Mouse (Mus musculus) hindbrain, embryonic 11.5 days (tissue): ENCODE measurements around the gene Hbb-y. TPM values are rescaled to one million over a fixed set of nuclear protein-coding genes. Genes with fewer than 3 reads are reported as not detected.
"Not testable (repeated sequence)": the region's sequence is repeated elsewhere in the genome, so short reads cannot be mapped to it uniquely, and the experiment has no call there.

Source experiments
- ATAC-seq: fragments of 200-750 bp; cut with Nextera tagmentation; 2 replicates; pipeline ENCODE4 v1.8.0; 2017; ENCODE audit warnings: mild to moderate bottlenecking, moderate TSS enrichment, moderate library complexity; ENCODE audit not compliant: low FRiP score
- DNase-seq: peaks from one replicate; pipeline ENCODE4 v3.0.0-alpha.2; 2015; ENCODE audit warnings: low spot score
- H3K27ac ChIP-seq: fragments of 300-500 bp; sonication (generic); 2 replicates; pipeline ENCODE4 v1.5.1; 2014; ENCODE audit warnings: mild to moderate bottlenecking, low read depth, low read length
- H3K27me3 ChIP-seq: fragments of 300-500 bp; sonication (generic); 2 replicates; pipeline ENCODE4 v1.6.1; 2014; ENCODE audit warnings: mild to moderate bottlenecking, low read length, moderate library complexity, mixed read lengths; ENCODE audit not compliant: control insufficient read depth, insufficient read depth
- H3K36me3 ChIP-seq: fragments of 300-500 bp; sonication (generic); 2 replicates; pipeline ENCODE4 v1.6.1; 2014; ENCODE audit warnings: mild to moderate bottlenecking, low read length, moderate library complexity, mixed read lengths; ENCODE audit not compliant: control insufficient read depth, insufficient read depth
- H3K4me1 ChIP-seq: fragments of 300-500 bp; sonication (generic); replicated peaks from 2 replicates; pipeline ENCODE4 v1.6.1; 2014; ENCODE audit warnings: low read length, mixed read lengths; ENCODE audit not compliant: control insufficient read depth, insufficient read depth
- H3K4me2 ChIP-seq: fragments of 300-500 bp; sonication (generic); replicated peaks from 2 replicates; pipeline ENCODE4 v1.6.1; 2014; ENCODE audit warnings: mild to moderate bottlenecking, low read depth, low read length
- H3K4me3 ChIP-seq: fragments of 300-500 bp; sonication (generic); 2 replicates; pipeline ENCODE4 v1.5.1; 2014; ENCODE audit warnings: low read depth, low read length
- H3K9ac ChIP-seq: fragments of 300-500 bp; sonication (generic); 2 replicates; pipeline ENCODE4 v1.6.1; 2014; ENCODE audit warnings: low read depth, low read length
- H3K9me3 ChIP-seq: fragments of 300-500 bp; sonication (generic); 2 replicates; pipeline ENCODE4 v1.6.1; 2016; ENCODE audit warnings: low read length; ENCODE audit not compliant: control insufficient read depth
- WGBS: fragments of 180-500 bp; shearing (Covaris S2); extraction: QIAGEN DNeasy Blood & Tissue Kit; methylation state at CpG from one replicate; pipeline ENCODE4 v1.1.7; 2014; 5-methylcytosine and 5-hydroxymethylcytosine counted together
- polyA plus RNA-seq: library from polyadenylated mRNA; unstranded; fragments of >200 nt; fragmentation: Nextera tagmentation; extraction: Ambion mirVana; gene quantifications from 2 replicates; pipeline ENCODE4 v1.2.1, GENCODE M21; 2014

Gene Hbb-y
- polyA plus RNA-seq, 1 experiment from 2014 or later, result 10,834 TPM

- H3K4me3 ChIP-seq, result no peak overlapping the region
- H3K36me3 ChIP-seq, result no peaks in the 10 kb centered on the region
- ATAC-seq (0 out of 2 replicates have a peak, but pooled peaks have one; percentile 49), DNase-seq (no peak)
- H3K9me3 ChIP-seq, result no peaks in the 10 kb centered on the region
- H3K27ac ChIP-seq, result no peak overlapping the region
- H3K9ac ChIP-seq, result no peak overlapping the region
- no peak overlapping the region for H3K4me2 ChIP-seq
- no peaks in the 10 kb centered on the region for H3K4me1 ChIP-seq
- H3K27me3 ChIP-seq, result no peaks in the 10 kb centered on the region
- WGBS, result 48% methylated on average over 1 of the region's 1 CpGs
Measured at GRCm38 (mm10) chr7:103860855-103861254, 7.8 kb upstream of the Hbb-y start.

GRCm38 (mm10) chr7:103859076-103859475 lies 6.1 kb upstream of the Hbb-y start:
- WGBS, result 67% methylated on average over 2 of the region's 2 CpGs
- DNase-seq, result no peak
- ATAC-seq, result peak; percentile 45; the same call in 1 of the 2 replicates
- Histone ChIP-seq H3K4me1 (no peaks in the 10 kb centered on the region), H3K4me3 (no peak overlapping the region), H3K27ac (no peak overlapping the region), H3K36me3 (no peaks in the 10 kb centered on the region), H3K4me2 (no peak overlapping the region), H3K9ac (no peak overlapping the region), H3K9me3 (no peaks in the 10 kb centered on the region), H3K27me3 (no peaks in the 10 kb centered on the region)

GRCm38 (mm10) chr7:103854669-103855068 lies 1.7 kb upstream of the Hbb-y start:
- 75% methylated on average over 1 of the region's 1 CpGs for WGBS
- no peak for ATAC-seq

GRCm38 (mm10) chr7:103844525-103845325 lies 8.3 kb downstream of the Hbb-y start:
- no peak overlapping the region for H3K9ac ChIP-seq
- no peaks in the 10 kb centered on the region for H3K36me3 ChIP-seq
- H3K9me3 ChIP-seq, result no peaks in the 10 kb centered on the region
- no peak overlapping the region for H3K27ac ChIP-seq
- no peaks in the 10 kb centered on the region for H3K4me1 ChIP-seq
- WGBS, result 73% methylated on average over 2 of the region's 2 CpGs
- no peak overlapping the region for H3K4me3 ChIP-seq
- H3K4me2 ChIP-seq, result no peak overlapping the region
- ATAC-seq, result no peak
- no peak for DNase-seq
- no peaks in the 10 kb centered on the region for H3K27me3 ChIP-seq

More at GRCm38 (mm10) chr7:103854669-103855068, 1.7 kb upstream of the Hbb-y start:
- no peak overlapping the region for H3K27ac ChIP-seq
- H3K9me3 ChIP-seq, result no peaks in the 10 kb centered on the region
- H3K9ac ChIP-seq, result no peak overlapping the region
- no peak overlapping the region for H3K4me3 ChIP-seq
- no peaks in the 10 kb centered on the region for H3K36me3 ChIP-seq
- H3K4me1 ChIP-seq, result no peaks in the 10 kb centered on the region
- no peak for DNase-seq
- H3K4me2 ChIP-seq, result no peak overlapping the region
- H3K27me3 ChIP-seq, result no peaks in the 10 kb centered on the region

- WGBS, result 92% methylated on average over 2 of the region's 2 CpGs
- ATAC-seq, result no peak
Measured at GRCm38 (mm10) chr7:103843034-103843433, 10.0 kb downstream of the Hbb-y start, which contains the start of gene Hbb-bh1. Gene Hbb-bh1, minus strand, starts transcription at chr7:103843164.

GRCm38 (mm10) chr7:103840268-103840667 lies 12.7 kb downstream of the Hbb-y start, which contains the start of gene Hbb-bh2:
Gene Hbb-bh2, minus strand, starts transcription at chr7:103840520.
- no peaks in the 10 kb centered on the region for H3K27me3 ChIP-seq
- no peak within 1 kb of the TSS for H3K27ac ChIP-seq
- ATAC-seq (no peak), DNase-seq (no peak)
- no peaks in the 10 kb centered on the region for H3K4me1 ChIP-seq
- no peak within 1 kb of the TSS for H3K4me2 ChIP-seq
- no peaks in the 10 kb centered on the region for H3K9me3 ChIP-seq
- WGBS, result 81% methylated on average over 3 of the region's 3 CpGs
- H3K36me3 ChIP-seq, result no peaks in the 10 kb centered on the region
- H3K9ac ChIP-seq, result no peak within 1 kb of the TSS
- no peak within 1 kb of the TSS for H3K4me3 ChIP-seq

More at GRCm38 (mm10) chr7:103843034-103843433, 10.0 kb downstream of the Hbb-y start, which contains the start of gene Hbb-bh1:
- H3K9ac ChIP-seq, result no peak within 1 kb of the TSS
- H3K27ac ChIP-seq, result no peak within 1 kb of the TSS
- H3K4me2 ChIP-seq, result no peak within 1 kb of the TSS
- no peaks in the 10 kb centered on the region for H3K27me3 ChIP-seq
- no peak for DNase-seq
- H3K9me3 ChIP-seq, result no peaks in the 10 kb centered on the region
- no peak within 1 kb of the TSS for H3K4me3 ChIP-seq
- H3K4me1 ChIP-seq, result no peaks in the 10 kb centered on the region
- H3K36me3 ChIP-seq, result no peaks in the 10 kb centered on the region

- DNase-seq, result no peak
- no peaks in the 10 kb centered on the region for H3K9me3 ChIP-seq
- H3K27me3 ChIP-seq, result no peaks in the 10 kb centered on the region
- no peak within 1 kb of the TSS for H3K4me3 ChIP-seq
- no peak within 1 kb of the TSS for H3K9ac ChIP-seq
- no peak within 1 kb of the TSS for H3K4me2 ChIP-seq
- WGBS, result 98% methylated on average over 4 of the region's 4 CpGs
- H3K4me1 ChIP-seq, result no peaks in the 10 kb centered on the region
- no peak within 1 kb of the TSS for H3K27ac ChIP-seq
- no peaks in the 10 kb centered on the region for H3K36me3 ChIP-seq
- no peak for ATAC-seq
Measured at GRCm38 (mm10) chr7:103827808-103828207, 25.2 kb downstream of the Hbb-y start, which contains the start of gene Hbb-bs. Gene Hbb-bs, minus strand, starts transcription at chr7:103828096.

GRCm38 (mm10) chr7:103827139-103827538 lies 25.9 kb downstream of the Hbb-y start:
- not testable (repeated sequence) for ATAC-seq, H3K36me3 ChIP-seq, H3K4me1 ChIP-seq, H3K4me2 ChIP-seq, H3K4me3 ChIP-seq, H3K27ac ChIP-seq, H3K27me3 ChIP-seq, DNase-seq, H3K9me3 ChIP-seq, H3K9ac ChIP-seq
- no CpG with 5 or more reads among the region's 2 CpGs for WGBS
